Comparison of ENCODE assay signal across 8 mouse cellular contexts in genomic region chr11:120991791-120992190, GRCm38 (mm10). TPM values are rescaled to one million over a fixed set of nuclear protein-coding genes. Genes with fewer than 3 reads are reported as not detected.
DNase-seq lines count a peak whose midpoint lies in the region; ATAC-seq and TF ChIP-seq lines count a peak whose summit lies in the region.

No protein-coding gene starts in this region.

- H3K4me3 ChIP-seq in layer of hippocampus, adult 2 months, result peak overlapping the region; percentile 98
- H3K4me3 ChIP-seq in embryonic facial prominence, embryonic 10.5 days, result peak overlapping the region; percentile 99
- H3K4me3 ChIP-seq in heart, embryonic 15.5 days, result peak overlapping the region; percentile 96
- H3K4me3 ChIP-seq in liver, embryonic 15.5 days (replicated peaks), result peak overlapping the region; percentile 76
- H3K4me3 ChIP-seq in stomach, postnatal 0 days (ENCODE audit: low read depth, low read length), result peak overlapping the region; percentile 100

- intact Hi-C loops in left cerebral cortex, postnatal 14 days (cut with DNase I), result no loop called here

- H3K9ac ChIP-seq in heart, embryonic 15.5 days, result peak overlapping the region; percentile 56
- peak overlapping the region; percentile 63 for H3K9ac ChIP-seq in liver, embryonic 15.5 days
- peak overlapping the region; percentile 100 for H3K9ac ChIP-seq in stomach, postnatal 0 days (ENCODE audit: low read length)

- peaks cover 40% of the 10 kb centered on the region for H3K4me1 ChIP-seq in embryonic facial prominence, embryonic 10.5 days
- peaks cover 54% of the 10 kb centered on the region for H3K4me1 ChIP-seq in heart, embryonic 15.5 days (replicated peaks)
- peaks cover 77% of the 10 kb centered on the region for H3K4me1 ChIP-seq in liver, embryonic 15.5 days (replicated peaks)
- H3K4me1 ChIP-seq in stomach, postnatal 0 days (replicated peaks; ENCODE audit: control insufficient read depth, insufficient read depth), result peaks cover 16% of the 10 kb centered on the region

- peaks cover 26% of the 10 kb centered on the region for H3K36me3 ChIP-seq in embryonic facial prominence, embryonic 10.5 days (replicated peaks)
- H3K36me3 ChIP-seq in heart, embryonic 15.5 days, result no peaks in the 10 kb centered on the region; the same call in 1 of the 2 replicates
- peaks cover 17% of the 10 kb centered on the region for H3K36me3 ChIP-seq in liver, embryonic 15.5 days (replicated peaks)
- H3K36me3 ChIP-seq in stomach, postnatal 0 days (ENCODE audit: control insufficient read depth, insufficient read depth, low read length), result no peaks in the 10 kb centered on the region

- peak overlapping the region; percentile 99 for H3K27ac ChIP-seq in layer of hippocampus, adult 2 months
- peak overlapping the region; percentile 100 for H3K27ac ChIP-seq in embryonic facial prominence, embryonic 10.5 days (replicated peaks)
- peak overlapping the region; percentile 96 for H3K27ac ChIP-seq in heart, embryonic 15.5 days
- peak overlapping the region; percentile 94 for H3K27ac ChIP-seq in liver, embryonic 15.5 days (replicated peaks)
- peak overlapping the region; percentile 98 for H3K27ac ChIP-seq in stomach, postnatal 0 days (replicated peaks)

- no peak for TF ChIP-seq CTCF in layer of hippocampus, adult 2 months (conservative IDR thresholded peaks at IDR 0.05)
- TF ChIP-seq CTCF in stomach, postnatal 0 days (IDR thresholded peaks at IDR 0.05; ENCODE audit: low read depth), result no peak

- 77% methylated on average over 3 of the region's 3 CpGs for WGBS in embryonic facial prominence, embryonic 10.5 days
- 55% methylated on average over 3 of the region's 3 CpGs for WGBS in heart, embryonic 15.5 days
- WGBS in liver, embryonic 15.5 days (ENCODE audit: insufficient replicate concordance), result 40% methylated on average over 3 of the region's 3 CpGs
- WGBS in stomach, postnatal 0 days, result 49% methylated on average over 3 of the region's 3 CpGs

- H3K27me3 ChIP-seq in embryonic facial prominence, embryonic 10.5 days (replicated peaks; ENCODE audit: low read depth, poor library complexity, severe bottlenecking), result no peaks in the 10 kb centered on the region
- H3K27me3 ChIP-seq in heart, embryonic 15.5 days, result no peaks in the 10 kb centered on the region
- no peaks in the 10 kb centered on the region for H3K27me3 ChIP-seq in liver, embryonic 15.5 days
- no peaks in the 10 kb centered on the region for H3K27me3 ChIP-seq in stomach, postnatal 0 days (ENCODE audit: control insufficient read depth, insufficient read depth, low read length)

- DNase-seq in layer of hippocampus, adult 2 months (ENCODE audit: low spot score in 2 of 2), result no peak
- DNase-seq in layer of hippocampus, adult 9-10 months (ENCODE audit: low spot score), result no peak
- DNase-seq in embryonic facial prominence, embryonic 10.5 days (ENCODE audit: low spot score), result no peak
- DNase-seq in stomach, postnatal 0 days (ENCODE audit: low spot score), result peak; percentile 19
- DNase-seq in adrenal gland, adult 8-10 months, result no peak
- no peak for DNase-seq in left cerebral cortex, postnatal 14 days (ENCODE audit: low spot score in 2 of 2)

- H3K4me2 ChIP-seq in heart, embryonic 15.5 days, result peak overlapping the region; percentile 69
- peak overlapping the region; percentile 70 for H3K4me2 ChIP-seq in liver, embryonic 15.5 days
- peak overlapping the region; percentile 68 for H3K4me2 ChIP-seq in stomach, postnatal 0 days (replicated peaks; ENCODE audit: low read depth)

- no peaks in the 10 kb centered on the region for H3K9me3 ChIP-seq in embryonic facial prominence, embryonic 10.5 days
- H3K9me3 ChIP-seq in heart, embryonic 15.5 days (replicated peaks), result no peaks in the 10 kb centered on the region
- no peaks in the 10 kb centered on the region for H3K9me3 ChIP-seq in liver, embryonic 15.5 days (replicated peaks)
- H3K9me3 ChIP-seq in stomach, postnatal 0 days (ENCODE audit: control insufficient read depth, low read length), result no peaks in the 10 kb centered on the region

- no peak for TF ChIP-seq EP300 in stomach, postnatal 0 days (optimal IDR thresholded peaks at IDR 0.05)

- no peak for ATAC-seq in heart, embryonic 15.5 days (replicated peaks; ENCODE audit: insufficient number of reproducible peaks, insufficient read depth, low FRiP score, low read depth)
- no peak for ATAC-seq in liver, embryonic 15.5 days (ENCODE audit: insufficient read depth)
- no peak for ATAC-seq in stomach, postnatal 0 days (ENCODE audit: low FRiP score, low TSS enrichment)

RNA-seq across cellular contexts. Expression of gene Csnk1d, which starts 0.7 kb away (rescaled TPM):
- 100 to 1,000 TPM; 133 to 136 TPM for total RNA-seq in layer of hippocampus, adult 2 months (2021)
- 129 and 133 TPM in 2 replicates for polyA plus RNA-seq in embryonic facial prominence, embryonic 10.5 days (2016; fragmentation: Nextera tagmentation; extraction: Ambion mirVana)
- 59.5 and 79.0 TPM in 2 replicates for polyA plus RNA-seq in heart, embryonic 15.5 days (2015; fragmentation: Nextera tagmentation; extraction: Ambion mirVana)
- 36.1 and 38.5 TPM in 2 replicates for polyA plus RNA-seq in liver, embryonic 15.5 days (2015; fragmentation: Nextera tagmentation; extraction: Ambion mirVana)
- polyA plus RNA-seq in stomach, postnatal 0 days (2015; fragmentation: Nextera tagmentation; extraction: Ambion mirVana), result 60.7 and 63.8 TPM in 2 replicates
- 100 to 1,000 TPM; 117 to 145 (median 136) TPM for total RNA-seq in adrenal gland, adult 8-10 months (2022)
- total RNA-seq in left cerebral cortex, postnatal 14 days (2021), result 100 to 1,000 TPM; 112 to 115 TPM

RNA-seq across cellular contexts. Expression of gene Slc16a3, which starts 43.5 kb away (rescaled TPM):
- 1 to 10 TPM; 1.6 to 1.9 TPM for total RNA-seq in layer of hippocampus, adult 2 months (2021)
- 131 and 182 TPM in 2 replicates for polyA plus RNA-seq in embryonic facial prominence, embryonic 10.5 days (2016; fragmentation: Nextera tagmentation; extraction: Ambion mirVana)
- 158 and 159 TPM in 2 replicates for polyA plus RNA-seq in heart, embryonic 15.5 days (2015; fragmentation: Nextera tagmentation; extraction: Ambion mirVana)
- 73.5 and 82.2 TPM in 2 replicates for polyA plus RNA-seq in liver, embryonic 15.5 days (2015; fragmentation: Nextera tagmentation; extraction: Ambion mirVana)
- 7.2 and 10.0 TPM in 2 replicates for polyA plus RNA-seq in stomach, postnatal 0 days (2015; fragmentation: Nextera tagmentation; extraction: Ambion mirVana)
- total RNA-seq in adrenal gland, adult 8-10 months (2022), result 1 to 10 TPM in 3 of 4 experiments, under 1 TPM in 1; 0.55 to 1.7 (median 1.5) TPM
- 1 to 10 TPM; 3.2 to 4.2 TPM for total RNA-seq in left cerebral cortex, postnatal 14 days (2021)

RNA-seq across cellular contexts. Expression of gene Cd7, which starts 47.4 kb away (rescaled TPM):
- total RNA-seq in layer of hippocampus, adult 2 months (2021), result not detected
- polyA plus RNA-seq in embryonic facial prominence, embryonic 10.5 days (2016; fragmentation: Nextera tagmentation; extraction: Ambion mirVana), result not detected in 2 replicates
- polyA plus RNA-seq in heart, embryonic 15.5 days (2015; fragmentation: Nextera tagmentation; extraction: Ambion mirVana), result 0.74 and 3.4 TPM in 2 replicates
- 0.70 and 0.97 TPM in 2 replicates for polyA plus RNA-seq in liver, embryonic 15.5 days (2015; fragmentation: Nextera tagmentation; extraction: Ambion mirVana)
- 0.31 and 0.51 TPM in 2 replicates for polyA plus RNA-seq in stomach, postnatal 0 days (2015; fragmentation: Nextera tagmentation; extraction: Ambion mirVana)
- total RNA-seq in adrenal gland, adult 8-10 months (2022), result 1 to 10 TPM in 1 of 4 experiments, under 1 TPM in 3; 0.56 to 1.0 (median 0.74) TPM
- total RNA-seq in left cerebral cortex, postnatal 14 days (2021), result under 1 TPM; 0.36 to 0.62 TPM

RNA-seq across cellular contexts. Expression of gene Ccdc57, which starts 59.1 kb away (rescaled TPM):
- 1 to 10 TPM; 8.4 to 8.7 TPM for total RNA-seq in layer of hippocampus, adult 2 months (2021)
- polyA plus RNA-seq in embryonic facial prominence, embryonic 10.5 days (2016; fragmentation: Nextera tagmentation; extraction: Ambion mirVana), result 6.5 and 6.8 TPM in 2 replicates
- 3.5 and 4.5 TPM in 2 replicates for polyA plus RNA-seq in heart, embryonic 15.5 days (2015; fragmentation: Nextera tagmentation; extraction: Ambion mirVana)
- 1.8 TPM in 2 replicates for polyA plus RNA-seq in liver, embryonic 15.5 days (2015; fragmentation: Nextera tagmentation; extraction: Ambion mirVana)
- 1.1 and 1.4 TPM in 2 replicates for polyA plus RNA-seq in stomach, postnatal 0 days (2015; fragmentation: Nextera tagmentation; extraction: Ambion mirVana)
- 10 to 100 TPM in 3 of 4 experiments, 1 to 10 TPM in 1; 9.9 to 24.5 (median 15.1) TPM for total RNA-seq in adrenal gland, adult 8-10 months (2022)
- total RNA-seq in left cerebral cortex, postnatal 14 days (2021), result 1 to 10 TPM; 6.2 to 7.0 TPM
